Mouse (Mus musculus) neural tube, embryonic 13.5 days (tissue): ENCODE results near the gene Cdkn1c. TPM values are rescaled to one million over a fixed set of nuclear protein-coding genes. Genes with fewer than 3 reads are reported as not detected.

Source experiments
- ATAC-seq: fragments of 200-750 bp; cut with Nextera tagmentation; 2 replicates; pipeline ENCODE4 v1.8.0; 2017; ENCODE audit warnings: low read depth, mild to moderate bottlenecking, moderate TSS enrichment, moderate library complexity
- H3K27ac ChIP-seq: fragments of 300-500 bp; sonication (generic); replicated peaks from 2 replicates; pipeline ENCODE4 v1.5.1; 2015; ENCODE audit warnings: moderate library complexity, mild to moderate bottlenecking, inconsistent platforms
- H3K27me3 ChIP-seq: fragments of 300-500 bp; sonication (generic); 2 replicates; pipeline ENCODE4 v1.6.1; 2015; ENCODE audit warnings: mild to moderate bottlenecking, inconsistent platforms
- H3K36me3 ChIP-seq: fragments of 300-500 bp; sonication (generic); 2 replicates; pipeline ENCODE4 v1.6.1; 2015; ENCODE audit warnings: mild to moderate bottlenecking, inconsistent platforms
- H3K4me1 ChIP-seq: fragments of 300-500 bp; sonication (generic); replicated peaks from 2 replicates; pipeline ENCODE4 v1.6.1; 2015; ENCODE audit warnings: inconsistent platforms
- H3K4me2 ChIP-seq: fragments of 300-500 bp; sonication (generic); 2 replicates; pipeline ENCODE4 v1.6.1; 2015; ENCODE audit warnings: inconsistent platforms, mild to moderate bottlenecking, moderate library complexity
- H3K4me3 ChIP-seq: fragments of 300-500 bp; sonication (generic); 2 replicates; pipeline ENCODE4 v1.5.1; 2015; ENCODE audit warnings: mild to moderate bottlenecking, inconsistent platforms
- H3K9ac ChIP-seq: fragments of 300-500 bp; sonication (generic); 2 replicates; pipeline ENCODE4 v1.6.1; 2015; ENCODE audit warnings: moderate library complexity, mild to moderate bottlenecking, inconsistent platforms
- H3K9me3 ChIP-seq: fragments of 300-500 bp; sonication (generic); 2 replicates; pipeline ENCODE4 v1.6.1; 2016; ENCODE audit warnings: inconsistent platforms
- WGBS: fragments of 180-500 bp; shearing (Covaris S2); methylation state at CpG from one replicate; pipeline ENCODE4 v1.1.7; 2015; 5-methylcytosine and 5-hydroxymethylcytosine counted together
- polyA plus RNA-seq: library from polyadenylated mRNA; unstranded; fragments of >200 nt; fragmentation: Nextera tagmentation; extraction: Ambion mirVana; gene quantifications from 2 replicates; pipeline ENCODE4 v1.2.1, GENCODE M21; 2015

The Cdkn1c gene
- 464 and 633 TPM in 2 replicates for polyA plus RNA-seq

- peaks cover 21% of the 10 kb centered on the region; the same call in 1 of the 2 replicates for H3K9me3 ChIP-seq
- peak; percentile 87 for ATAC-seq
- peaks cover 31% of the 10 kb centered on the region for H3K4me1 ChIP-seq
- no peaks in the 10 kb centered on the region for H3K27me3 ChIP-seq
- H3K4me2 ChIP-seq: peak within 1 kb of the TSS; percentile 58
- peak within 1 kb of the TSS; percentile 74 for H3K9ac ChIP-seq
- WGBS: 39% methylated on average over 48 of the region's 48 CpGs
- H3K27ac ChIP-seq: peak within 1 kb of the TSS; percentile 85
- H3K4me3 ChIP-seq: peak within 1 kb of the TSS; percentile 50
- H3K36me3 ChIP-seq: 0 out of 2 replicates have a peak, but pooled peaks cover 4% of the 10 kb centered on the region
These were observed at the start of gene Cdkn1c for GRCm38 (mm10) chr7:143460874-143461273. Cdkn1c (minus strand) TSS chr7:143461050.

GRCm38 (mm10) chr7:143509566-143509965 is 48.7 kb upstream of the Cdkn1c start:
- H3K27me3 ChIP-seq: peaks cover 13% of the 10 kb centered on the region
- peaks cover 25% of the 10 kb centered on the region for H3K36me3 ChIP-seq
- no peak overlapping the region for H3K27ac ChIP-seq
- H3K4me3 ChIP-seq: no peak overlapping the region
- 79% methylated on average over 1 of the region's 1 CpGs for WGBS
- H3K9me3 ChIP-seq: no peaks in the 10 kb centered on the region
- H3K9ac ChIP-seq: no peak overlapping the region
- H3K4me2 ChIP-seq: no peak overlapping the region
- H3K4me1 ChIP-seq: no peaks in the 10 kb centered on the region
- no peak for ATAC-seq

- no peak overlapping the region for H3K4me2 ChIP-seq
- H3K27ac ChIP-seq: no peak overlapping the region
- H3K4me1 ChIP-seq: peaks cover 14% of the 10 kb centered on the region
- H3K27me3 ChIP-seq: peaks cover 42% of the 10 kb centered on the region
- 27% methylated on average over 7 of the region's 7 CpGs for WGBS
- H3K4me3 ChIP-seq: no peak overlapping the region
- 0 out of 2 replicates have a peak, but pooled peaks cover 5% of the 10 kb centered on the region for H3K36me3 ChIP-seq
- no peak for ATAC-seq
- H3K9me3 ChIP-seq: no peaks in the 10 kb centered on the region
- H3K9ac ChIP-seq: no peak overlapping the region
These were observed 45.8 kb upstream of the Cdkn1c start for GRCm38 (mm10) chr7:143506675-143507074.

GRCm38 (mm10) chr7:143506271-143506670 is 45.4 kb upstream of the Cdkn1c start:
- no peak for ATAC-seq

GRCm38 (mm10) chr7:143505823-143506222 is 45.0 kb upstream of the Cdkn1c start:
- Histone ChIP-seq H3K4me3 (no peak overlapping the region), H3K4me1 (peaks cover 18% of the 10 kb centered on the region), H3K9ac (no peak overlapping the region), H3K9me3 (no peaks in the 10 kb centered on the region), H3K27me3 (peaks cover 51% of the 10 kb centered on the region), H3K36me3 (0 out of 2 replicates have a peak, but pooled peaks cover 5% of the 10 kb centered on the region), H3K27ac (no peak overlapping the region), H3K4me2 (no peak overlapping the region)
- no peak for ATAC-seq
- WGBS: 30% methylated on average over 11 of the region's 11 CpGs

More at GRCm38 (mm10) chr7:143506271-143506670, 45.4 kb upstream of the Cdkn1c start:
- WGBS: 71% methylated on average over 7 of the region's 7 CpGs
- Histone ChIP-seq H3K36me3 (0 out of 2 replicates have a peak, but pooled peaks cover 5% of the 10 kb centered on the region), H3K27ac (no peak overlapping the region), H3K4me1 (peaks cover 18% of the 10 kb centered on the region), H3K9me3 (no peaks in the 10 kb centered on the region), H3K4me3 (no peak overlapping the region), H3K27me3 (peaks cover 46% of the 10 kb centered on the region), H3K4me2 (no peak overlapping the region), H3K9ac (no peak overlapping the region)

- H3K9ac ChIP-seq: no peak overlapping the region
- no peaks in the 10 kb centered on the region for H3K9me3 ChIP-seq
- no peak overlapping the region for H3K4me2 ChIP-seq
- WGBS: 93% methylated on average over 2 of the region's 2 CpGs
- no peak for ATAC-seq
- H3K27ac ChIP-seq: no peak overlapping the region
- H3K4me3 ChIP-seq: no peak overlapping the region
- peaks cover 18% of the 10 kb centered on the region for H3K4me1 ChIP-seq
- H3K27me3 ChIP-seq: peaks cover 55% of the 10 kb centered on the region
- 0 out of 2 replicates have a peak, but pooled peaks cover 5% of the 10 kb centered on the region for H3K36me3 ChIP-seq
These were observed 44.6 kb upstream of the Cdkn1c start for GRCm38 (mm10) chr7:143505411-143505810.

GRCm38 (mm10) chr7:143503926-143504325 is 43.1 kb upstream of the Cdkn1c start:
- Histone ChIP-seq H3K36me3 (no peaks in the 10 kb centered on the region), H3K9me3 (no peaks in the 10 kb centered on the region), H3K4me2 (no peak overlapping the region), H3K27me3 (peaks cover 70% of the 10 kb centered on the region), H3K9ac (no peak overlapping the region), H3K4me1 (peaks cover 18% of the 10 kb centered on the region), H3K4me3 (no peak overlapping the region), H3K27ac (no peak overlapping the region)
- 86% methylated on average over 6 of the region's 6 CpGs for WGBS
- ATAC-seq: no peak

- peak within 1 kb of the TSS; percentile 42 for H3K4me3 ChIP-seq
- peak within 1 kb of the TSS; percentile 34; the same call in 1 of the 2 replicates for H3K9ac ChIP-seq
- H3K4me1 ChIP-seq: peaks cover 18% of the 10 kb centered on the region
- no peaks in the 10 kb centered on the region for H3K9me3 ChIP-seq
- peak within 1 kb of the TSS; percentile 68 for H3K4me2 ChIP-seq
- no peaks in the 10 kb centered on the region for H3K36me3 ChIP-seq
- H3K27me3 ChIP-seq: peaks cover 74% of the 10 kb centered on the region
- H3K27ac ChIP-seq: no peak within 1 kb of the TSS
- 3% methylated on average over 51 of the region's 51 CpGs for WGBS
- ATAC-seq: 0 out of 2 replicates have a peak, but pooled peaks have one; percentile 16
These were observed 41.8 kb upstream of the Cdkn1c start, which contains the start of gene Phlda2 for GRCm38 (mm10) chr7:143502418-143503200. Phlda2 (minus strand) TSS chr7:143503150.

GRCm38 (mm10) chr7:143501643-143502417 is 41.0 kb upstream of the Cdkn1c start:
- H3K36me3 ChIP-seq: no peaks in the 10 kb centered on the region
- WGBS: 4% methylated on average over 55 of the region's 55 CpGs
- no peaks in the 10 kb centered on the region for H3K9me3 ChIP-seq
- peaks cover 75% of the 10 kb centered on the region for H3K27me3 ChIP-seq
- peak overlapping the region; percentile 68 for H3K4me2 ChIP-seq
- 0 out of 2 replicates have a peak, but pooled peaks have one; percentile 10 for ATAC-seq
- H3K9ac ChIP-seq: peak overlapping the region; percentile 34
- peaks cover 18% of the 10 kb centered on the region for H3K4me1 ChIP-seq
- no peak overlapping the region for H3K27ac ChIP-seq
- H3K4me3 ChIP-seq: peak overlapping the region; percentile 42

GRCm38 (mm10) chr7:143500912-143501311 is 40.1 kb upstream of the Cdkn1c start:
- Histone ChIP-seq H3K4me3 (no peak overlapping the region), H3K4me1 (peaks cover 18% of the 10 kb centered on the region), H3K27me3 (peaks cover 71% of the 10 kb centered on the region), H3K9ac (no peak overlapping the region), H3K27ac (no peak overlapping the region), H3K36me3 (no peaks in the 10 kb centered on the region), H3K4me2 (no peak overlapping the region), H3K9me3 (no peaks in the 10 kb centered on the region)
- 32% methylated on average over 2 of the region's 2 CpGs for WGBS
- no peak for ATAC-seq

- Histone ChIP-seq H3K9me3 (no peaks in the 10 kb centered on the region), H3K36me3 (no peaks in the 10 kb centered on the region), H3K27ac (no peak overlapping the region), H3K4me3 (no peak overlapping the region), H3K4me2 (no peak overlapping the region), H3K4me1 (peaks cover 18% of the 10 kb centered on the region), H3K9ac (no peak overlapping the region), H3K27me3 (peaks cover 52% of the 10 kb centered on the region)
- WGBS: 92% methylated on average over 4 of the region's 4 CpGs
- ATAC-seq: no peak
These were observed 37.7 kb upstream of the Cdkn1c start for GRCm38 (mm10) chr7:143498584-143498983.
